Mouse (Mus musculus) brain, embryonic 18.5 days (tissue): ENCODE data around the gene Irf8.

ENCODE experiments used
- DNase-seq: peaks from one replicate; pipeline ENCODE4 v3.0.0-alpha.2; 2012; ENCODE audit warnings: low read depth, low spot score

Gene Irf8

GRCm38 (mm10) chr8:120735770-120736481 is at the start of gene Irf8:
Irf8 (plus strand) TSS chr8:120736358.
- peak; percentile 55 for DNase-seq

GRCm38 (mm10) chr8:120686576-120686975 is 49.6 kb upstream of the Irf8 start:
- no peak for DNase-seq

- no peak for DNase-seq
Measured at GRCm38 (mm10) chr8:120687786-120688185, 48.4 kb upstream of the Irf8 start.

- DNase-seq = no peak
Measured at GRCm38 (mm10) chr8:120688511-120688910, 47.6 kb upstream of the Irf8 start.

GRCm38 (mm10) chr8:120692934-120693333 is 43.2 kb upstream of the Irf8 start:
- DNase-seq = no peak

GRCm38 (mm10) chr8:120693861-120694493 is 42.2 kb upstream of the Irf8 start:
- DNase-seq = no peak

- DNase-seq = no peak
Measured at GRCm38 (mm10) chr8:120696401-120697153, 39.6 kb upstream of the Irf8 start.

- DNase-seq = no peak
Measured at GRCm38 (mm10) chr8:120697154-120697978, 38.8 kb upstream of the Irf8 start.

GRCm38 (mm10) chr8:120697979-120698272 is 38.2 kb upstream of the Irf8 start:
- no peak for DNase-seq

- no peak for DNase-seq
Measured at GRCm38 (mm10) chr8:120698426-120698825, 37.7 kb upstream of the Irf8 start.

GRCm38 (mm10) chr8:120699079-120699478 is 37.1 kb upstream of the Irf8 start:
- DNase-seq = no peak

GRCm38 (mm10) chr8:120699565-120699964 is 36.6 kb upstream of the Irf8 start:
- DNase-seq = no peak

GRCm38 (mm10) chr8:120700053-120700452 is 36.1 kb upstream of the Irf8 start:
- no peak for DNase-seq

- DNase-seq = no peak
Measured at GRCm38 (mm10) chr8:120701758-120702465, 34.2 kb upstream of the Irf8 start.

GRCm38 (mm10) chr8:120704203-120704602 is 32.0 kb upstream of the Irf8 start:
- no peak for DNase-seq

- no peak for DNase-seq
Measured at GRCm38 (mm10) chr8:120705163-120705562, 31.0 kb upstream of the Irf8 start.

- DNase-seq = no peak
Measured at GRCm38 (mm10) chr8:120706193-120706592, 30.0 kb upstream of the Irf8 start.

- no peak for DNase-seq
Measured at GRCm38 (mm10) chr8:120709176-120709575, 27.0 kb upstream of the Irf8 start.

- DNase-seq = no peak
Measured at GRCm38 (mm10) chr8:120715200-120715599, 21.0 kb upstream of the Irf8 start.

- no peak for DNase-seq
Measured at GRCm38 (mm10) chr8:120715996-120716680, 20.0 kb upstream of the Irf8 start.
